Mouse (Mus musculus) kidney, embryonic 15.5 days (tissue): ENCODE measurements around the gene Hoxd3. TPM values are rescaled to one million over a fixed set of nuclear protein-coding genes. Genes with fewer than 3 reads are reported as not detected.

Experiments
- ATAC-seq: fragments of 200-750 bp; cut with Nextera tagmentation; replicated peaks from 2 replicates; pipeline ENCODE4 v1.8.0; 2017; ENCODE audit warnings: moderate TSS enrichment; ENCODE audit not compliant: low FRiP score
- H3K27ac ChIP-seq: fragments of 300-500 bp; sonication (generic); 2 replicates; pipeline ENCODE4 v1.5.1; 2015; ENCODE audit warnings: mild to moderate bottlenecking, inconsistent platforms
- H3K27me3 ChIP-seq: fragments of 300-500 bp; sonication (generic); 2 replicates; pipeline ENCODE4 v1.6.1; 2015; ENCODE audit warnings: inconsistent platforms
- H3K36me3 ChIP-seq: fragments of 300-500 bp; sonication (generic); 2 replicates; pipeline ENCODE4 v1.6.1; 2015; ENCODE audit warnings: inconsistent platforms
- H3K4me1 ChIP-seq: fragments of 300-500 bp; sonication (generic); 2 replicates; pipeline ENCODE4 v1.6.1; 2015; ENCODE audit warnings: inconsistent platforms
- H3K4me2 ChIP-seq: fragments of 300-500 bp; sonication (generic); 2 replicates; pipeline ENCODE4 v1.6.1; 2015; ENCODE audit warnings: moderate library complexity, mild to moderate bottlenecking, inconsistent platforms
- H3K4me3 ChIP-seq: fragments of 300-500 bp; sonication (generic); replicated peaks from 2 replicates; pipeline ENCODE4 v1.5.1; 2015; ENCODE audit warnings: mild to moderate bottlenecking, inconsistent platforms
- H3K9ac ChIP-seq: fragments of 300-500 bp; sonication (generic); 2 replicates; pipeline ENCODE4 v1.6.1; 2015; ENCODE audit warnings: mild to moderate bottlenecking, inconsistent platforms
- H3K9me3 ChIP-seq: fragments of 300-500 bp; sonication (generic); replicated peaks from 2 replicates; pipeline ENCODE4 v1.6.1; 2016; ENCODE audit warnings: inconsistent platforms
- WGBS: fragments of 180-500 bp; shearing (Covaris S2); methylation state at CpG from one replicate; pipeline ENCODE4 v1.1.7; 2015; ENCODE audit warnings: mixed read lengths; 5-methylcytosine and 5-hydroxymethylcytosine counted together
- polyA plus RNA-seq: library from polyadenylated mRNA; unstranded; fragments of >200 nt; fragmentation: Nextera tagmentation; extraction: Ambion mirVana; gene quantifications from 2 replicates; pipeline ENCODE4 v1.2.1, GENCODE M21; 2015

Hoxd3 gene
- polyA plus RNA-seq, 1 experiment from 2014 or later: 15.2 TPM

- Histone ChIP-seq H3K9me3 (no peaks in the 10 kb centered on the region), H3K4me1 (peaks cover 54% of the 10 kb centered on the region), H3K4me2 (peak overlapping the region; percentile 75), H3K27ac (peak overlapping the region; percentile 100), H3K27me3 (0 out of 2 replicates have a peak, but pooled peaks cover 7% of the 10 kb centered on the region), H3K4me3 (peak overlapping the region; percentile 79), H3K36me3 (no peaks in the 10 kb centered on the region), H3K9ac (peak overlapping the region; percentile 95)
- under 1% methylated on average over 39 of the region's 66 CpGs for WGBS
- ATAC-seq: peak; percentile 43
Observed at GRCm38 (mm10) chr2:74704999-74705466, 6.7 kb upstream of the Hoxd3 start.

GRCm38 (mm10) chr2:74705467-74706089 is 6.1 kb upstream of the Hoxd3 start:
- peaks cover 54% of the 10 kb centered on the region for H3K4me1 ChIP-seq

GRCm38 (mm10) chr2:74706393-74706960 is 5.2 kb upstream of the Hoxd3 start:
- WGBS: 2% methylated on average over 13 of the region's 13 CpGs
- Histone ChIP-seq H3K4me1 (peaks cover 51% of the 10 kb centered on the region), H3K9ac (peak overlapping the region; percentile 95), H3K36me3 (no peaks in the 10 kb centered on the region), H3K4me3 (peak overlapping the region; percentile 79), H3K27ac (peak overlapping the region; percentile 100), H3K27me3 (no peaks in the 10 kb centered on the region), H3K9me3 (no peaks in the 10 kb centered on the region), H3K4me2 (peak overlapping the region; percentile 75)
- ATAC-seq: no peak

More at GRCm38 (mm10) chr2:74705467-74706089, 6.1 kb upstream of the Hoxd3 start:
- H3K4me3 ChIP-seq: peak overlapping the region; percentile 79
- ATAC-seq: peak; percentile 38; the same call in 1 of the 2 replicates
- H3K9me3 ChIP-seq: no peaks in the 10 kb centered on the region
- WGBS: under 1% methylated on average over 60 of the region's 85 CpGs
- H3K27ac ChIP-seq: peak overlapping the region; percentile 100
- H3K4me2 ChIP-seq: peak overlapping the region; percentile 75
- no peaks in the 10 kb centered on the region for H3K36me3 ChIP-seq
- peak overlapping the region; percentile 95 for H3K9ac ChIP-seq
- H3K27me3 ChIP-seq: 0 out of 2 replicates have a peak, but pooled peaks cover 1% of the 10 kb centered on the region

GRCm38 (mm10) chr2:74707599-74707998 is 4.1 kb upstream of the Hoxd3 start:
- Histone ChIP-seq H3K4me2 (peak overlapping the region; percentile 75), H3K27me3 (no peaks in the 10 kb centered on the region), H3K27ac (peak overlapping the region; percentile 64), H3K9ac (peak overlapping the region; percentile 35), H3K4me3 (peak overlapping the region; percentile 79), H3K36me3 (no peaks in the 10 kb centered on the region), H3K4me1 (peaks cover 48% of the 10 kb centered on the region), H3K9me3 (no peaks in the 10 kb centered on the region)
- ATAC-seq: no peak
- 9% methylated on average over 7 of the region's 7 CpGs for WGBS

- no peak for ATAC-seq
- WGBS: 30% methylated on average over 4 of the region's 4 CpGs
- Histone ChIP-seq H3K9ac (peak overlapping the region; percentile 35), H3K27me3 (no peaks in the 10 kb centered on the region), H3K4me2 (peak overlapping the region; percentile 75), H3K4me1 (peaks cover 40% of the 10 kb centered on the region), H3K4me3 (peak overlapping the region; percentile 79), H3K36me3 (no peaks in the 10 kb centered on the region), H3K27ac (peak overlapping the region; percentile 64), H3K9me3 (no peaks in the 10 kb centered on the region)
Observed at GRCm38 (mm10) chr2:74708676-74709075, 3.1 kb upstream of the Hoxd3 start.

- peak overlapping the region; percentile 75 for H3K4me2 ChIP-seq
- no peak overlapping the region; the same call in 1 of the 2 replicates for H3K9ac ChIP-seq
- 20% methylated on average over 5 of the region's 5 CpGs for WGBS
- H3K9me3 ChIP-seq: no peaks in the 10 kb centered on the region
- peak overlapping the region; percentile 96 for H3K27ac ChIP-seq
- H3K4me1 ChIP-seq: peaks cover 41% of the 10 kb centered on the region
- no peak for ATAC-seq
- peak overlapping the region; percentile 95 for H3K4me3 ChIP-seq
- H3K36me3 ChIP-seq: no peaks in the 10 kb centered on the region
- H3K27me3 ChIP-seq: no peaks in the 10 kb centered on the region
Observed at GRCm38 (mm10) chr2:74709465-74710419, 2.0 kb upstream of the Hoxd3 start.

GRCm38 (mm10) chr2:74710929-74711543 is 691 bp upstream of the Hoxd3 start:
- Histone ChIP-seq H3K4me3 (peak overlapping the region; percentile 95), H3K36me3 (no peaks in the 10 kb centered on the region), H3K9ac (peak overlapping the region; percentile 99), H3K9me3 (no peaks in the 10 kb centered on the region), H3K4me2 (peak overlapping the region; percentile 75), H3K27me3 (no peaks in the 10 kb centered on the region), H3K4me1 (peaks cover 53% of the 10 kb centered on the region), H3K27ac (peak overlapping the region; percentile 96)
- WGBS: under 1% methylated on average over 16 of the region's 16 CpGs
- no peak for ATAC-seq

GRCm38 (mm10) chr2:74713239-74714150 is 1.8 kb downstream of the Hoxd3 start:
- Histone ChIP-seq H3K4me1 (peaks cover 60% of the 10 kb centered on the region), H3K36me3 (no peaks in the 10 kb centered on the region), H3K27ac (peak overlapping the region; percentile 96), H3K4me2 (peak overlapping the region; percentile 75), H3K9ac (peak overlapping the region; percentile 99), H3K27me3 (no peaks in the 10 kb centered on the region), H3K9me3 (no peaks in the 10 kb centered on the region), H3K4me3 (peak overlapping the region; percentile 95)
- no peak for ATAC-seq
- 4% methylated on average over 19 of the region's 19 CpGs for WGBS

- peak overlapping the region; percentile 96 for H3K27ac ChIP-seq
- peaks cover 61% of the 10 kb centered on the region for H3K4me1 ChIP-seq
- 2% methylated on average over 18 of the region's 18 CpGs for WGBS
- peak overlapping the region; percentile 99 for H3K9ac ChIP-seq
- no peaks in the 10 kb centered on the region for H3K27me3 ChIP-seq
- ATAC-seq: no peak
- peak overlapping the region; percentile 75 for H3K4me2 ChIP-seq
- no peaks in the 10 kb centered on the region for H3K9me3 ChIP-seq
- H3K4me3 ChIP-seq: peak overlapping the region; percentile 95
- H3K36me3 ChIP-seq: no peaks in the 10 kb centered on the region
Observed at GRCm38 (mm10) chr2:74714156-74714789, 2.5 kb downstream of the Hoxd3 start.

- Histone ChIP-seq H3K36me3 (no peaks in the 10 kb centered on the region), H3K9me3 (no peaks in the 10 kb centered on the region), H3K4me1 (peaks cover 61% of the 10 kb centered on the region), H3K9ac (peak overlapping the region; percentile 99), H3K27me3 (no peaks in the 10 kb centered on the region), H3K4me2 (peak overlapping the region; percentile 75), H3K27ac (peak overlapping the region; percentile 96), H3K4me3 (peak overlapping the region; percentile 95)
- WGBS: 1% methylated on average over 14 of the region's 14 CpGs
- peak; percentile 82 for ATAC-seq
Observed at GRCm38 (mm10) chr2:74714881-74715280, 3.2 kb downstream of the Hoxd3 start.
